Mouse (Mus musculus) lung, postnatal 10 days (tissue): ENCODE data around the gene Smox.

Source experiments
- DNase-seq: peaks from one replicate; pipeline ENCODE4 v3.0.0; 2021

The Smox gene

GRCm38 (mm10) chr2:131518790-131519189 lies 27.5 kb downstream of the Smox start:
- DNase-seq = no peak

GRCm38 (mm10) chr2:131520743-131521142 lies 29.4 kb downstream of the Smox start:
- DNase-seq = no peak

DNA sequence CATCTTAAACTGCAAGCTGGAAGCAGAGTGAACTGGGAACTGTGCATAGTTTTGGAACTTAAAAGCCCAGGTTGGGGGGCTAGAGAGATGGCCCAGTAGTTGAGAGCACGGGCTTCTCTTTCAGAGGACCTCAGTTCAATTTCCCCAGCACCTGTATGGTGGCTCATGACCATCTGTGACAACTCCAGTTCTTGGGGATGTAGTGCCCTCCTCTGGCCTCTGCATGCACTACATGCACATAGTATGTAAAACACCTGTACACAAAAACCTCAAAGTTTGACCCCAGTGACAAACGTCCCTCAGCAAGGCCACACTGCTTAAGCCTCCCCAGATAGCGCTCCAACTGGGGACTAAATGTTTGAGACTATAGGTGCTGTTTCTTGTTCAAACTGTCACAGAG lies 35.8 kb downstream of the Smox start:
- peak; percentile 38 for DNase-seq

GRCm38 (mm10) chr2:131529898-131530622 lies 38.8 kb downstream of the Smox start:
- DNase-seq = peak; percentile 84

DNA sequence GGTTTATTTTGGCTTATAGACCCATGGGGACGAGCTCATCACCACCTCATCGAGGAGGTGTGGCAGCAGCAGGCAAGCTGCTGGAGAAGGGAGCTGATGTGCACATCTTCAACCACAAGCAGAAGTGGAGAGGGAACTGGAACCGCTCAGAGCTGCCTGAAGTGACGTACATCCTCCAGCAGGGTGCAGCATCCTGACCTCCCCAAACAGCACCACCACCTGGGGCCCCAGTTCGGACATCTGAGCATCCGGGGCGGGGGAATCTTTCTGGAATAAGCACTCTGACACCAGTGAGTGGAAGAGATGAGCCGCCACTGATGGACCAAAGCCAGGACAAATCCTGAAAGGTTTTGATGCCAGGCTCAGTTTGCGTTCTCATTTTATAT lies 39.3 kb downstream of the Smox start:
- peak; percentile 76 for DNase-seq

GRCm38 (mm10) chr2:131531271-131531670 lies 40.0 kb downstream of the Smox start:
- no peak for DNase-seq

DNA sequence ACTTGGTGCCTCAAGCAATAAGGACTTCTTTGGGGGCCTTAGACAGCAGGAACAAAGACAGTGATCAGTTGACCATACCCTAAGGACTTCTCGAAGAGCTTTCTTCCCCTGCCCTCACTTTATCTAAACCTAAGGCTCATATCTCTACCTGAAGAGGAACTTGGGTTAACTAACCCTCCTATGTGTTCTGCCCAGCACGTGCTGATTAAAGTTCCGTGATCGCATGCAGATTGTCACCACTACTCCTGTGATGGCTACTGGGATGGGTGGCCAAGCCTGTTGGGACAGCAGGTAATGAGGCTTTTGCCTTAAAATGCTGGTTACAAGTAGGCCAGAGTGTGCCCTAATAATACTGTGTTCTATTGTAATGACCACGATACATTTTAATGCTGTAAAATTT lies 43.9 kb downstream of the Smox start:
- no peak for DNase-seq

DNA sequence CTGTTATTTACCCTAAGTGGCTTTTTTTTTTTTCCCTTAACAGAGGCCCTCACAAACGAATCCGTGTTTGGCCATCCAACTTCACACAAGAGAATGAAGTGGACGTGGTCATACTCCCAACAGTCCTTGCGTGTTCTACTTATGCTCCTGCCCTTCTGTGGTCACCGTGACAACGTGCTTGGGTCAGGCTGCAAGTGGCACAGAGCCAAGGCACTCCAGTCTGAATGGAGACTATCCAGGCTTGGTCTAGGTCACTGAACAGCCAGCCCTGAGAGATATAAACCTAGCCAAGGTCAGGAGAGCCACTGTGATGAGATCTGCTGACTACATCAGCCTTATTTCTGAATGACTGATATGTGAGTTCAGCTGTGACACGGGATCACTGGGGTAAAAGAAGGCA lies 47.0 kb downstream of the Smox start:
- peak; percentile 60 for DNase-seq

GRCm38 (mm10) chr2:131539780-131540179 lies 48.5 kb downstream of the Smox start:
- no peak for DNase-seq

DNA sequence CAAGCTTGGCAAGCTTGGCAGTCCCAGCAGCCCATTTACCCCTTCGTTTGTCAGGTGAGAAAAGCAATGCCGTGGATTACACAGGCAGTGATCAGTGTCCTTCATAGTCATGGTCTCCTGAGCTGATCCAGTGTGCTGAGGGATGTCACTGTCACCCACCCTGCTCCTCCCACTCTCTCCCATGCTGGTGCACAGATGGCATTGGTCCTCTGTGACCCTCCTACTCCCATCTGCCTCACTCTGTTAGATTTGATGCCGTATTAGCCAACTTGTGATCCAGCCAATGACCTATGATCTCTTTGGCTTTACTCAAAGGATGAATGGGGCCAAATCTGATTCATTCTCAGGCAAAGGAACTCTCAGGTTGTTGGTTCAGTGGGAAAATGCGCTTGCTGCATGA lies 50.4 kb downstream of the Smox start:
- no peak for DNase-seq

DNA sequence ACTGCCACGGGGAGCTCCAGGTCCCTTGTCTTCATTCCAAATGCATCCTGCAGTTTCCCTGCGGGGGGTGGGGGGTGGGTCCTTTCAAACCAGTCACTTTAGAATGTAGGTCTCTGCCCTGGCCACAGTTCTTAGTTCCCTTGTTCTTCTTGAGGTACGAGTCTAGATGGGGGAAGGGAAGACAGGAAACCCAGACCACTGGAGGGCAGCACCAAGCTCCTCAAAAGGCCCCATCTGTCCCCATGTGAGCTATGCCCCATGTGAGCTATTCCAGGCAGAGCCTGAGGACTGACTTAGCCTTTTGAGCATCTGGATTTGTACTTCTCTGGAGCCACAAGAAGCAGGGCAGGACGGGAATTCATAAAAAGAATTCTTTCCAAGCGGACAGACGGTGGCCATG lies 51.2 kb downstream of the Smox start:
- DNase-seq = peak; percentile 29

DNA sequence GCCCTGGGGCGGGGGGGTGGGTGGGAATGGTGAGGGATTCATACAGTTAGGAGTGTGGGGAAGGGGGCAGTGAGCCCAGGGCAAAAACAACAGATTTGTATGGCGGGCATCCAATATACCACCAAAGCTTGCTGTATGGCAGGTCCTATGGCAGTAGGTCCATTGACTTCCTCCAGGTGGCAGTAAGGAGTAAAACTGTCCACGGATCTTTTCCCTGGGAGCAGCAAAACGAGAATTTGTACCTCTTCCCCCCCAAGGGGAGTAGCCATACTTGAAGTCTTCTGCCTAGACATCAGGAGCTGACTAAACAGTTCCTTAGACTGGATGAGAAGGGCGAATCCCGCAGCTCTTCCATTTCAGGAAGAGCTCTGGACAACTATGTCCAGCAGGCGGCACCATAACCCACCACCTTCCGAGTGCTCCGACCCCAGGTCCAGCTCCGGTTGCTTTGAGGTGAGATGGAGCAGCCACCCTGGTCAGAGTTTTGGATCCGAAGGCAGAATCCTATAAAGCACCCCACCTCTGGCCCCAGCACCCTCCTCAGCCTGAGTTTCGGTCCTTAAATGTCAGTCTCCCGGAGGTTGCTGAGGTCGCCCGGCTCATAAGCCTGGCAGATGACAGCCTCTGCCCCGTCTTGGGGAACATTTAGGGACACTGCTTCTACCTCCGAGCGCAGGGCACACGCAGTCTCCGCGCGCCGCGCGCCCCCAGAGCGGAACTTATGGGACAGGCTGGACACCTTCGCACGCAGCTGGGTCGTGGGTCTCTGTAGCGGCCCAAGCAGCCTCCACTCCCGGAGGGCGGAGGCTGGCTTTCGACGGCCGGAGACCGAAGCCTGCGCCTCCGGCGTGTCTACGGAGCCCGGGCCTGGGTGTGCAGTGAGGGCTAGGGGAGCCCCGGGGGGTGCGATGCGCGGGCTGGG lies 54.4 kb downstream of the Smox start:
- peak; percentile 63 for DNase-seq

DNA sequence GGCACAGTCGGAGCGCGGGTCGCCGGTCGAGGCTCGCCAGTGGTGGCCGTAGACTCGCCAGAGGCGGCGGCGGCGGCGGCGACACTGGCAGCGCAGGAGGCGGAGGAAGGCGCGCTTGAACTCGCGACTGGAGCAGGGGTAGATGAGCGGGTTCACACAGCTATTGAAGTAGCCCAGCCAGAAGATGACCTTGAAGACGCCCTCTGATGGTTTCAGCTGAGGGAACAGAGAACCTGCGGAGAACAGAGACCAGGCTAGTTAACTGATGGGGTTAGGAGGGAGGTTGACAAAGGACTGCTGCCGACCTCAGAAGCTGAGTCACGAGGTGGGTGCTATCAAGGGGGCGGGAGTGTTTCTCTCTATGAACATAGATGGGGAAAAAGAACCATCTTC lies 55.0 kb downstream of the Smox start:
- no peak for DNase-seq

- no peak for DNase-seq
Observed at GRCm38 (mm10) chr2:131546745-131547408, 55.6 kb downstream of the Smox start.

GRCm38 (mm10) chr2:131548330-131548729 lies 57.0 kb downstream of the Smox start:
- DNase-seq = no peak

- DNase-seq = no peak
Observed at GRCm38 (mm10) chr2:131549090-131549489, 57.8 kb downstream of the Smox start.

DNA sequence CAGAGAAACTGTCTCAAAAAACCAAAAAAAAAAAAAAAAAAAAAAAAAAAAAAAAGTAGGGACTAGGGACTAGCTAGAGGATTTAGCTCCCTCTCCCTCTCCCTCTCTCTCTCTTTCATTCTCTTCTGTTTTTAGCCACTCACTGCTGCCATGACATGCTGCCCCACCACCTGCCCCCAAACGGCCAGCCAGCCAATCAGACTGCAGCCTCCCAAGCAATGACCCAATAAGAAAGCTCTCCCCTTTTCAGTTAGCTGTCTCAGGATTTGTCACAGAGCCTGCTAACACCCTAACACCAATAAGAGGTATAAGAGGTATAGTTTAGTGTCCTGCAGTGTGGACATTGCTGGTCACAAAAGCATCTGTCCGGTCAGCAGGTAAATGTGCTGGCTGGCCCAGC lies 59.2 kb downstream of the Smox start:
- no peak for DNase-seq

- peak; percentile 46 for DNase-seq
Observed at GRCm38 (mm10) chr2:131550906-131551305, 59.6 kb downstream of the Smox start.

DNA sequence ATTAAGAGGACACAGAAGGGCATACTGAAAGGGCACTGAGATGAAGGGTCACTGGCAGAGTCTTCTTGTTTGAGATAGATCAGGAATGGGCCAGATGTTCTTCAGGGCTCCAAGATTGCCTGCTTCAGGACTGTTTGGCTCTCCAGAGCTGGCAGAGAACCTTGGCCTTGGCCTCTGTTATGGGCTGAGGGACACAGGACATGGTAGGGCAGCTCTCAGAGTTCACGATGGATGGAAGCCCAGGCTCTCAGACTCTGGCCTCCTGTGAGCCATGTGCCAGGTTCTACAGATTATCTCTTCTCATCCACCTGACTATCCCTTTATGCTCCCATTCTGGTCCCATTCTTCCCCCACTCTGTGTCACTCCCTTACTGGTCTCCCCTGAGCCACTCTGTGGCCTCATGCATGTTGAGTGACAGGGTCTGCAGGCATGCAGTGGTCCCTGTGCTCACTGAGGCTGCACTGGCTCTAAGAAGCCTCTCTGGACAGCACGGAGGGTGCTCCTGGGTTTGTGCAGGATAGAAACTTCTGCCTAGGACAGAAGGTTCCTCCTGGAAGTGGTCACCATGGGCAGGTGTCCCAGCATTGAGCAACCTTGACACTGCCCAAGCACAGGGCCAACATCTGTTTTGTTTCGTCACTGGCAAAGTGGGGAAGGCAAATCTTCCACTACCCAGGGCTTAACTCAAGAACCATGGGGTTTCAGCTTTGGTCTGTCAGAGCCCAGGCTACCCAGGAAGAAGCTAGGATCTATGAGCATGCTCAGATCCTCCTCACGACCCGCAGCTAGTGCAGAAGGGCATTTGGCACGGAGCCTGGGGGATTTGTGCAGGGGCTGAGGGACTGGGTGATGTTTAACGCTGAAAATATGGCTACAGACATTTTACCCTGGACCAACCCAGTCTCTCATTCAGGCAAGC lies 60.7 kb downstream of the Smox start:
- DNase-seq = no peak

DNA sequence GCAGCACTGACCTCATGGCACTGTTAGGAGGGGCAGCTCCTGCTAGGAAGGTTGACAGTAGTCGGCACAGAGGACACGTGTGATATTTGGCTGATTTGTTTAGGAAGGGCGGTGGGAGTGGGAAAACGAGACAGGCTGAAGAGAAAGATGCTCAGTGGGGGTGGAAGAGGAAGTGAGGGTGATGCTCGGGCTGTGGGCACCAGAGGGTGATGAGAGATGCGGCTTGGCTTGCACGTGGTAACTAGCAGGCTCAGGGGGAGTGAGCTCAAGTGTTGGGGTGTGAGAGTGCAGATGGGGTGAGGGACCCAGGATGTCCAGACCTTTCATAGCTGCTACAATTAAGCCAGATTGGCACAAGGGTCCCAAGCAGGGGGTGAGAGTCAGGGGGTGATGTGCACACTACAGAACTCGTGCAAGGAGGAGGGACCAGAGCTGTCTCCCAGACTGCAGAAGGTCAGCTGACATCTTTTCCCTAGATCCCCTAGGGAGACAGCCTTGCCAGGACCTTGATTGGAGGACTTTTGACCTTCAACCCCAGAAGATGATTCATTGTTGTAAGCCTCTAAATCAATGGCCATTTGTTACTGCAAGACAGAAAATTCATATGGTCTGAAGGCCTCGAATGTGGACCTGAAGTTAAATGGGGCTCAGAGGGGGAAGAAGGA lies 61.6 kb downstream of the Smox start:
- no peak for DNase-seq

- no peak for DNase-seq
Observed at GRCm38 (mm10) chr2:131557896-131558295, 66.6 kb downstream of the Smox start.
